Mouse (Mus musculus): ENCODE data around the gene Ing2.

GRCm38 (mm10) chr8:47713171-47713663 lies 37.9 kb upstream of the Ing2 start:
- TF ChIP-seq CTCF (IDR thresholded peaks at IDR 0.05; ENCODE audit: extremely low read depth, insufficient read depth, low read length) (no peak), POLR2A (IDR thresholded peaks at IDR 0.05; ENCODE audit: extremely low read depth, insufficient read depth, low read length) (no peak)

Data from cortical plate, adult 2 months (tissue).